Mouse (Mus musculus) limb, embryonic 11.5 days (tissue): ENCODE measurements at regions not wholly inside any gene's neighbourhood (a gene's known extent, or its start where the extent isn't known, plus 50 kb on each side); places are given as distances from the start of the nearest gene placed in this dataset.

Experiments
- ATAC-seq: fragments of 200-750 bp; cut with Nextera tagmentation; 2 replicates; pipeline ENCODE4 v1.8.0; 2017; ENCODE audit warnings: low read depth; ENCODE audit not compliant: insufficient number of reproducible peaks, low FRiP score, low TSS enrichment
- DNase-seq: peaks from one replicate; pipeline ENCODE4 v3.0.0-alpha.2; 2015; ENCODE audit warnings: low spot score
- H3K27ac ChIP-seq: fragments of 300-500 bp; sonication (generic); replicated peaks from 2 replicates; pipeline ENCODE4 v1.5.1; 2014; ENCODE audit warnings: low read depth, mild to moderate bottlenecking, low read length
- H3K27me3 ChIP-seq: fragments of 300-500 bp; sonication (generic); 2 replicates; pipeline ENCODE4 v1.6.1; 2014; ENCODE audit warnings: mild to moderate bottlenecking, low read length, mixed read lengths; ENCODE audit not compliant: control insufficient read depth, insufficient read depth
- H3K36me3 ChIP-seq: fragments of 300-500 bp; sonication (generic); 2 replicates; pipeline ENCODE4 v1.6.1; 2014; ENCODE audit warnings: mild to moderate bottlenecking, low read length, moderate library complexity, mixed read lengths; ENCODE audit not compliant: control insufficient read depth, insufficient read depth
- H3K4me1 ChIP-seq: fragments of 300-500 bp; sonication (generic); 2 replicates; pipeline ENCODE4 v1.6.1; 2014; ENCODE audit warnings: low read length, mixed read lengths; ENCODE audit not compliant: control insufficient read depth, insufficient read depth
- H3K4me2 ChIP-seq: fragments of 300-500 bp; sonication (generic); 2 replicates; pipeline ENCODE4 v1.6.1; 2014; ENCODE audit warnings: low read depth, mild to moderate bottlenecking, moderate library complexity; ENCODE audit not compliant: severe bottlenecking
- H3K4me3 ChIP-seq: fragments of 300-500 bp; sonication (generic); 2 replicates; pipeline ENCODE4 v1.5.1; 2014; ENCODE audit warnings: low read depth, low read length
- H3K9ac ChIP-seq: fragments of 300-500 bp; sonication (generic); 2 replicates; pipeline ENCODE4 v1.6.1; 2014; ENCODE audit warnings: mild to moderate bottlenecking, low read length
- H3K9me3 ChIP-seq: fragments of 300-500 bp; sonication (generic); 2 replicates; pipeline ENCODE4 v1.6.1; 2016; ENCODE audit warnings: low read length; ENCODE audit not compliant: control insufficient read depth
- WGBS: fragments of 180-500 bp; shearing (Covaris S2); extraction: QIAGEN DNeasy Blood & Tissue Kit; methylation state at CpG from one replicate; pipeline ENCODE4 v1.1.7; 2014; 5-methylcytosine and 5-hydroxymethylcytosine counted together

GRCm38 (mm10) chr3:61308764-61309163 lies 52.7 kb upstream of the Rap2b start:
- ATAC-seq, result no peak
- no peak overlapping the region for H3K27ac ChIP-seq
- H3K9ac ChIP-seq, result no peak overlapping the region
- WGBS, result 97% methylated on average over 2 of the region's 2 CpGs
- H3K4me3 ChIP-seq, result no peak overlapping the region
- H3K27me3 ChIP-seq, result no peaks in the 10 kb centered on the region
- no peaks in the 10 kb centered on the region for H3K36me3 ChIP-seq
- no peaks in the 10 kb centered on the region for H3K9me3 ChIP-seq
- H3K4me1 ChIP-seq, result no peaks in the 10 kb centered on the region
- no peak overlapping the region for H3K4me2 ChIP-seq
- DNase-seq, result no peak

GRCm38 (mm10) chr3:61309197-61309596 lies 52.2 kb upstream of the Rap2b start:
- no peak overlapping the region for H3K9ac ChIP-seq
- 90% methylated on average over 1 of the region's 1 CpGs for WGBS
- no peaks in the 10 kb centered on the region for H3K27me3 ChIP-seq
- DNase-seq, result no peak
- H3K4me2 ChIP-seq, result no peak overlapping the region
- H3K27ac ChIP-seq, result no peak overlapping the region
- H3K4me1 ChIP-seq, result no peaks in the 10 kb centered on the region
- H3K36me3 ChIP-seq, result no peaks in the 10 kb centered on the region
- ATAC-seq, result no peak
- H3K4me3 ChIP-seq, result no peak overlapping the region
- no peaks in the 10 kb centered on the region for H3K9me3 ChIP-seq
